Mouse (Mus musculus) liver, postnatal 0 days (tissue): Measurements from ENCODE around the gene Galnt16.

Experiments
- CTCF ChIP-seq: sonication (generic); IDR thresholded peaks from 2 replicates; pipeline ENCODE4 v1.5.1; 2016; ENCODE audit warnings: antibody characterized with exemption, low read depth
- EP300 ChIP-seq: IDR thresholded peaks from 2 replicates; pipeline ENCODE4 v1.6.1; 2016; ENCODE audit warnings: antibody characterized with exemption, low read depth, mild to moderate bottlenecking

GRCm38 (mm10) chr12:80609928-80610327 lies 91.9 kb downstream of the Galnt16 start:
- TF ChIP-seq CTCF (no peak), EP300 (no peak)
